Mouse (Mus musculus) testis, adult 2 months (tissue): ENCODE measurements at regions not wholly inside any gene's neighbourhood (a gene's known extent, or its start where the extent isn't known, plus 50 kb on each side); places are given as distances from the start of the nearest gene placed in this dataset.

ENCODE experiments used
- H3K27ac ChIP-seq: fragments of 200-500 bp; 2 replicates; pipeline ENCODE4 v1.5.1; 2012; ENCODE audit warnings: low read depth, low read length; ENCODE audit not compliant: control insufficient read depth, insufficient read depth
- H3K27me3 ChIP-seq: fragments of 200-500 bp; 2 replicates; pipeline ENCODE4 v1.6.1; 2012; ENCODE audit warnings: mild to moderate bottlenecking, low read length, moderate library complexity; ENCODE audit not compliant: control insufficient read depth, insufficient read depth
- H3K36me3 ChIP-seq: fragments of 200-500 bp; 2 replicates; pipeline ENCODE4 v1.6.1; 2012; ENCODE audit warnings: mild to moderate bottlenecking, low read length; ENCODE audit not compliant: control insufficient read depth, insufficient read depth
- H3K4me1 ChIP-seq: fragments of 200-500 bp; 2 replicates; pipeline ENCODE4 v1.6.1; 2012; ENCODE audit warnings: low read length; ENCODE audit not compliant: control insufficient read depth, insufficient read depth
- H3K4me3 ChIP-seq: fragments of 200-500 bp; 2 replicates; pipeline ENCODE4 v1.5.1; 2012; ENCODE audit warnings: low read depth, mild to moderate bottlenecking, low read length, moderate library complexity, mixed read lengths; ENCODE audit not compliant: control insufficient read depth
- CTCF ChIP-seq: fragments of 200-500 bp; IDR thresholded peaks from 2 replicates; pipeline ENCODE4 v1.5.1; 2012; ENCODE audit warnings: low read depth, mild to moderate bottlenecking, inconsistent platforms, low read length, moderate library complexity; ENCODE audit not compliant: control insufficient read depth, insufficient read depth, insufficient replicate concordance
- POLR2A ChIP-seq: fragments of 200-500 bp; IDR thresholded peaks from 2 replicates; pipeline ENCODE4 v1.6.1; 2012; ENCODE audit warnings: low read depth, mild to moderate bottlenecking, inconsistent platforms, low read length, moderate library complexity; ENCODE audit not compliant: control insufficient read depth

GRCm38 (mm10) chr9:61470815-61471505 is 98.8 kb downstream of the Tle3 start:
- no peaks in the 10 kb centered on the region for H3K4me1 ChIP-seq
- H3K4me3 ChIP-seq: no peak overlapping the region
- no peak for TF ChIP-seq CTCF
- TF ChIP-seq POLR2A: no peak
- no peaks in the 10 kb centered on the region for H3K36me3 ChIP-seq
- H3K27ac ChIP-seq: no peak overlapping the region
- no peaks in the 10 kb centered on the region for H3K27me3 ChIP-seq

GRCm38 (mm10) chr9:61468897-61469509 is 96.8 kb downstream of the Tle3 start:
- H3K27me3 ChIP-seq: no peaks in the 10 kb centered on the region
- no peak overlapping the region for H3K27ac ChIP-seq
- no peak overlapping the region for H3K4me3 ChIP-seq

DNA sequence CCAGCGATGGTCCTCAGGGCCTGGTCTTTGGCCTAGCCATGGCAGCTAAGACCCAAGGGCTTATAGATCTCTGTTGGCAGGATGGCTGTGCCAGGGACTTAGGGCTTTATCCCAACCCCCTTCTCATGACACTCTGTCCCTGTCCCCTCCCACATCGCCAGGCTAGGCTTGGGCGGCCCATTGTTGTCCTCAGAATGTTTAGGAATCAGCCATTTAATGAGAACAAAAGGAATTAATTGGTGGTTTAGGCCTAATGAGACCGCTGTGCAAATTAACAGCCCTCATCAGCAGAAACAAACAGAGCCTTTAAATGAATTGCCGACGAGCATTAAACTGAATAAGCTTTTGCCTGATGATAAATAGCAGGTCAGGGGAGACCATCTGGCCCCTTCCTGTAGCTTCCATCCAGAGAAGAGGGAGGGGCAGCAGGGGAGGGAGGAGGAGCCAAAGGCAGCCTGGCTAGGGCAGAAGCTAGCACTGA is 96.2 kb downstream of the Tle3 start:
- no peak for TF ChIP-seq POLR2A
- TF ChIP-seq CTCF: no peak
- H3K4me3 ChIP-seq: no peak overlapping the region

More at GRCm38 (mm10) chr9:61468897-61469509, 96.8 kb downstream of the Tle3 start:
- no peak for TF ChIP-seq CTCF
- TF ChIP-seq POLR2A: no peak
- no peaks in the 10 kb centered on the region for H3K36me3 ChIP-seq
- H3K4me1 ChIP-seq: no peaks in the 10 kb centered on the region

More for the DNA sequence above, 96.2 kb downstream of the Tle3 start:
- Histone ChIP-seq H3K36me3 (no peaks in the 10 kb centered on the region), H3K27me3 (no peaks in the 10 kb centered on the region), H3K4me1 (no peaks in the 10 kb centered on the region), H3K27ac (no peak overlapping the region)
